Mouse (Mus musculus) embryo, embryonic 10 days (tissue): ENCODE data around the gene Fgfr3.

Experiments
- DNase-seq: peaks from one replicate; pipeline ENCODE4 v3.0.0-alpha.2; 2015; ENCODE audit warnings: low spot score

Fgfr3 gene

DNA sequence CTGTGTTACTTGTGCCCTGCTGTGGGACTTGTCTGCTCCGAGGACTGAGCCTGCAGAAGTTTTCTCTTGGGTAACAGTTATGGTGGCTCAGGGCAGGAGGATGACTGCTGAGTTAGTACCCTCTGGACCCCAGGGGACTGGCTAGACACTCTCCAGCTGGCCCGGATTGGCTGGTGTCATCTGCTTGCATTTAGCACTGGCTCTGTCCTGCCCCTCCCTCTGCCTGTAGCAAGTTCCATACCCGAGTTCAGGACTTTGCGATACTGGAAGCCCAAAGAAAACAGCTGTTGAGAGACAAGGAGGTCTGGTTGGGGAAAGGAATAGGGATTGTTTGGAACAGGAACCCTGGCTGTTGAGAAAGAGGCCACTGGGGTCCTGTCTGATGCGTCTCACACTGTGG, 9.0 kb downstream of the Fgfr3 start:
- DNase-seq = no peak

- no peak for DNase-seq
Observed at GRCm38 (mm10) chr5:33731051-33731450, 9.6 kb downstream of the Fgfr3 start.

DNA sequence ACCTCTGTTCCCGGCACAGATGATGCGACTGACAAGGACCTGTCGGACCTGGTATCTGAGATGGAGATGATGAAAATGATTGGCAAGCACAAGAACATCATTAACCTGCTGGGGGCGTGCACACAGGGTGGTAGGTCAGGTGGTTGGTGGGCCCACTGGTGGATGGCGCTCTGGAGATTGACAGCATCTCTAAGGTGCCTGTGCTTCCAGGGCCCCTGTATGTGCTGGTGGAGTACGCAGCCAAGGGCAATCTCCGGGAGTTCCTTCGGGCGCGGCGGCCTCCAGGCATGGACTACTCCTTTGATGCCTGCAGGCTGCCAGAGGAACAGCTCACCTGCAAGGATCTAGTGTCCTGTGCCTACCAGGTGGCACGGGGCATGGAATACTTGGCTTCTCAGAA, 12.4 kb downstream of the Fgfr3 start:
- no peak for DNase-seq

- DNase-seq = no peak
Observed at GRCm38 (mm10) chr5:33735412-33736092, 14.1 kb downstream of the Fgfr3 start.

GRCm38 (mm10) chr5:33736230-33736629, 14.8 kb downstream of the Fgfr3 start:
- DNase-seq = no peak

- DNase-seq = peak; percentile 90
Observed at GRCm38 (mm10) chr5:33737903-33738321, 16.4 kb downstream of the Fgfr3 start.

DNA sequence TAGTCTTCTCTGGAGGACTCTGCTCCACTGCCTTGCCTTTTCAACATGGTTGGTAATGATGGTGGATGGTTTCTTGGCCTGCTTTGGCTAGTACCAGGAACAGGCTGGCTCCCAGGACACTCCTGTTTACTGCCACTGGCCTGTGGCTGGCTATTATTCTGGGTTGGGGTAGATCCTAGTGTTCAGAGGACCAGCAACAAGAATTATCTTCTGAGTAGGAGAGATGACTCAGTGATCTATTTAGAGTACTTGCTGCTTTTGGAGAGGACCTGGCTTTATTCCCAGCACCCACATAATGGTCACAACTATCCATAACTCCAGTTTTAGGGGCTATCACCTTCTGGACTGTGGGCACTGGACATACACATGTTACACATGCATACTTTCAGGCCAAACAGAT, 16.9 kb downstream of the Fgfr3 start:
- DNase-seq = no peak

DNA sequence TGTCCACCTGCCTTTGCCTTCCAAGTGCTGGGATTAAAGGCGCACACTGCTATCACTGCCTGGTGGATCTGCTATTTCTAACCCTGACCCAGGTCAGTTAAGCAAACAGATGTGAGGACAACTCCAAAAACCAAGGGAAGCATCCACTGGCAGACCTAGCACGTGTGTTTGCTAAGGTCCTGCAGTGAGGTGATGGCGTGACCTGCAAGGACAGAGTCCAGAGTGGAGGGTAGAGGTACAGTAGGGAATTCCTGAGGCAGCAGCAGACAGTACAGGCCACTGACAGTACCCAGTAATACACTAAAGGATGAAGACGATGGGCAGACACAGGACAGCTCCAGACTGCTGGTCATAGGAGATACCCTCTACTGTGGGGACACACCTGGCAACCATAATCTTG, 19.1 kb downstream of the Fgfr3 start:
- no peak for DNase-seq

DNA sequence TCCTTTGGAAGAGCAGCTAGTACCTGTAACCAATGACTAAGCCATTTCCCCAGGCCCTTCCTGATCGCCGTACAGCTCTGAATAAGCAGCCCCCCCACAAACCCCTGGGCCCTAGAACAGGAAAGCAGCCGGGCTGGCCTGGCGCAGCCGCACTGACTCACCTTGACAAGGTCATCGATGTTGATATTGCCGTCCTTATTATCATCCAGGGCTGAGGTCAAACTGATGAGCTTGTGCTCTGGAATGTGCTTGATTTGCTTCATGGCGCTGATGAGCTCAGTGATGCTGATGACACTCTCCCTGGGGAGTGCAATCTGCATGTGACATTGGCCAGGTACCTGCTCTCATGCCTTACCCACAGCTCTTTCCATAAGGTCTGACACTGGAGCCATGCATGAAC, 22.0 kb downstream of the Fgfr3 start:
- DNase-seq = no peak

DNA sequence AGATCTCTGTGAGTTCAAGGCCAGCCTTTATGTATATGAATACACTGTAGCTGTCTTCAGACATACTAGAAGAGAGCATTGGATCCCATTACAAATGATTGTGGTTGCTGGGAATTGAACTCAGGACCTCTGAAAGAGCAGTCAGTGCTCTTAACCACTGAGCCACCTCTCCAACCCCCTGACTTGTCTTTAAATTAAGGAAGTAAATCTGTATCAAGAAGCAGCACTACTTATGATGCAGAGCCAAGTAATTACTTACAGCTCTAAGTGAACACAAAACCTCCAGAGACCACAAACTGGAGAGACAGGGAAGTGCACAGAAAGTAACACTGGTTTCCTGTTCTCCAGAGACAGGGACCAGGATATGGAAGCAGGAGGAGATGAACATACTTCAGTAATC, 55.7 kb downstream of the Fgfr3 start:
- DNase-seq = no peak

- DNase-seq = no peak
Observed at GRCm38 (mm10) chr5:33781964-33782344, 60.5 kb downstream of the Fgfr3 start.

GRCm38 (mm10) chr5:33782345-33782998, 61.0 kb downstream of the Fgfr3 start, which contains the start of gene Letm1:
TSS of gene Letm1 (minus strand) at chr5:33782817.
- peak; percentile 98 for DNase-seq

- no peak for DNase-seq
Observed at GRCm38 (mm10) chr5:33782999-33783390, 61.5 kb downstream of the Fgfr3 start.
